Mouse (Mus musculus) hindlimb bud, embryonic 11.5 days (tissue): ENCODE measurements at regions not wholly inside any gene's neighbourhood (a gene's known extent, or its start where the extent isn't known, plus 50 kb on each side); places are given as distances from the start of the nearest gene placed in this dataset.
A peak's percentile ranks its signal among the peaks of the same experiment; 100 is the strongest.
"Not testable (repeated sequence)": the region's sequence is repeated elsewhere in the genome, so short reads cannot be mapped to it uniquely, and the experiment has no call there.

Experiments
- DNase-seq: peaks from one replicate; pipeline ENCODE4 v3.0.0-alpha.2; 2012; ENCODE audit warnings: low read depth, low spot score; ENCODE audit errors: extremely low spot score

- DNase-seq: no peak
These were observed 60.9 kb upstream of the Gm14496 start for GRCm38 (mm10) chr2:181930037-181930436.

DNA sequence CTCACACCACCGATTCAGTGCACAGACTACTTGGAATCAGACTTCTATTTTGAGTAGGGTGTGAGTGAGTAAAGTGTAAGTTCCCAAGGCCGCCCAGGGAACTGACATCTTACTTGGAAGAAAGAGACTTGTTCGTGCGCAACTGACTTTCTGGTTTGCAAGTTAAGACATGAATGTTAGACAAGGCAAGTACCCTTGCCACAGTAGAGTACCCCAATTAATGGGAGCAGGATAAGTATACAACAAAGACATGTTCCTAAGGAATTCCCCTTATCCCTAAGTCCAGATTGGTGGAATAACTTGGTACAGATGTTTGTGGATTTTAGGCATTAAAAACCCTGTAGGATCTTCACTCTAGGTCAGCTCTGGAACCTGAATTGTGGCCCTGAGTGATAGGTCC, 60.4 kb upstream of the Gm14496 start:
- DNase-seq: not testable (repeated sequence)

GRCm38 (mm10) chr2:181931077-181931815, 59.7 kb upstream of the Gm14496 start:
- not testable (repeated sequence) for DNase-seq

- peak; percentile 91 for DNase-seq
These were observed 58.9 kb upstream of the Gm14496 start for GRCm38 (mm10) chr2:181931918-181932605.
